Mouse (Mus musculus) gastrocnemius, postnatal 4 days (tissue): ENCODE measurements at regions not wholly inside any gene's neighbourhood (a gene's known extent, or its start where the extent isn't known, plus 50 kb on each side); places are given as distances from the start of the nearest gene placed in this dataset.

Experiments
- DNase-seq, 2 experiments: peaks; one replicate each; pipeline ENCODE4 v3.0.0; 2021 to 2022; ENCODE audit warnings: low spot score in 2 of 2, mixed read lengths in 2 of 2

DNA sequence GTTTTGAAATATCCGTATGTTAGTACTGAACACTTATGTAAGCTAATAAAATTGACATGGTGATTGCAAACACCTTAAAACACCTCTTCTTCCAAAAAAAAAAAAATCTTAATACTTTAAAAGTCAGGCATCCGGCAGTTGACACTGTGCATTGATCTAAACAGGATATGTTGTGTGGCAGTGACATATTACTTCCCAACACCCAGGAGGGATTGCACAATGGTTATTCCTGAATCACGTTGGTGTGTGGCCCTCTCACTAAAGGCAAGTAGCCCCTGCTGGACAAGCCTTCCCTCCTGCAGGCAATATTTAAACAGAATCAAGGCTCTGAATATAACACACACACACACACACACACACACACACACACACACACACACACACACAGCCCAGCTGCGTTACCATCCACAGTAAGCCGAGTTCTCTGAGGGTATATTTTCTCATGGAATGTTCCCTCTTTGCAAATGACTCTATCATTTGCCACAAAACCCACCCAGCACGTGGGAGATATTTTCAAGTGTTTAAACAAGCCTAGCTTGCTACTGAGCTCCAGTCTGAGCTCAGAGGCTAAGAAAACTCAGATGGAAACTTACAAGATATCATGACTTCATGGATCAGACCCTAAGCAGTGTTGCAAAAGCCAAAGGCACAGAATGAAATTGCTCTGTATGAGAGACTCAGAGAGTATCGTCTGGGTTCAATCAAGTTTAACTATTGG, 128.8 kb upstream of the Lyplal1 start:
- no peak for DNase-seq

GRCm38 (mm10) chr1:186241112-186241511, 124.0 kb upstream of the Lyplal1 start:
- DNase-seq: no peak

GRCm38 (mm10) chr1:186237556-186237955, 120.4 kb upstream of the Lyplal1 start:
- DNase-seq: no peak

DNA sequence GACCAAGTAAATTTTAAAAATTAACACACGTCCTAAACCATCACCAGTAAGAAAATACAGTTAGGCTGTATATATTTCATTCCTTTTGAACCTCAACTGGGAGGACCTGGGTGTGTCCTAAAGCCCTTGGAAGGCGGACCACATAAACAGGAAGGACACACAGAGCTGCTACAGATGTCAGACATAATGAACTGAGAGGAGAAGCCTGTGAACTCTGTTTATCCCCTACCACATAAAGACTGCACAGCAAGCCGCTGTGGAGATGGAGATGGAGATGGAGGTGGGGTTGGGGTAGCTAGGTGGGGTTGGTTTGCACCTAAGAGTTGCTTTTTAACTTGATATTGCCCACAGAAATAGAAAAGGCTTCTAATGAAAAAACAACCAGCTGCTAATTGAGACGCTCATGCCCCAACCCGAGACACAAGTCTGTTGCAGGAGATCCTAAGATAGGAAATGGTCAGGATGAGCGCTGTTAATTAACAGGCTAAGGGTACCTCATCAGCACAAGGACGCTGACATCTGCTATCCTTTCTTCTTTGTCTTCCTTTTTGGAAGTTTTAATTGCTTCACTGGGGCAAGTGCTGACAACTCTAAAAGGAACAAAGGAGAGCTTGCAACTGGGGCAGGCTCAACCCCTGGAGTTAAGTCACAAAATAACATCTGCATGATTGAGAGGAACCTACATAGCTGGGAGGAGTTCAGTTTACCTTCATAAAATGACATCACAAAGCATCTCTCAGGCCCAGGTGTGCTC, 119.3 kb upstream of the Lyplal1 start:
- DNase-seq: no peak

- DNase-seq: no peak
Observed at GRCm38 (mm10) chr1:186234536-186234935, 117.4 kb upstream of the Lyplal1 start.

DNA sequence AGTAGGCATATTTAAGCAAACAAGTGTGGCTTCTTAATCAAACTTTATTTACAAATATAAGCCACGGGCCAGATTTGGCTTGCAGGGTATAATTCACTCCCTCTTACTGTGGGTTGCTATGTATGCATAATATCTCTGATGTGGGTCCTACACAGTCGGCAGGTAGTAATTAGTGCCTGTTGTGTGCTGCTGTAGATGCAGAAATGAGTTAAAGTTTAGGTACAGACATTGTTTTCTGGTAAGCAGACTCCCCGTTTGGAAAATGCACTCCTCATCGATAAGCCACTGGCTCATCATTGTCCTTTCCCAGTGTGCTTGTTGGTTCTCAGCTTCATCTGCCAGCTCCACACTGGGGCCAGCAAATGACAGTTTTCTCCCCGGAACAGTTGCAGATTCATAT, 113.4 kb upstream of the Lyplal1 start:
- DNase-seq: no peak

- no peak for DNase-seq
Observed at GRCm38 (mm10) chr1:186229856-186230255, 112.7 kb upstream of the Lyplal1 start.

DNA sequence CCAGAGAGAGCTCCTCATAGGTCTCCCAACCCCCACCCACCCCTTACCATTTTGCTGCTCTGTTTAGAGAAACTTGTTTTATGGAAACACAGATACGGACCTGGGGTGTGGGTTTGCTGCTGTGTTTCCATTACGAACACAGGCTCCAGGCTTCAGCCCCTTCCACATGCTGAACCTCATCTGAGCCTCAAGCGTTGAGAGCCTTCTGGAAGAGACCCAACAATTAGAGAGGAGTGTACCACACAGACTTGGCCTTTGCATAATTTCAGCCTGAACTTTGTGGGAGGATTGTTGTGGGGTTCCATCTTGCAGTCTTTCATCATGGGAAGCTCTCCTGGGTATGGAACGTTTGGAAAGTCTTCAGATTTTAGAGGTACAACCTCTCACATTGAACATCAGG, 111.3 kb upstream of the Lyplal1 start:
- no peak for DNase-seq

- DNase-seq: no peak
Observed at GRCm38 (mm10) chr1:186224231-186224630, 107.1 kb upstream of the Lyplal1 start.

GRCm38 (mm10) chr1:186223417-186223816, 106.3 kb upstream of the Lyplal1 start:
- DNase-seq: no peak

DNA sequence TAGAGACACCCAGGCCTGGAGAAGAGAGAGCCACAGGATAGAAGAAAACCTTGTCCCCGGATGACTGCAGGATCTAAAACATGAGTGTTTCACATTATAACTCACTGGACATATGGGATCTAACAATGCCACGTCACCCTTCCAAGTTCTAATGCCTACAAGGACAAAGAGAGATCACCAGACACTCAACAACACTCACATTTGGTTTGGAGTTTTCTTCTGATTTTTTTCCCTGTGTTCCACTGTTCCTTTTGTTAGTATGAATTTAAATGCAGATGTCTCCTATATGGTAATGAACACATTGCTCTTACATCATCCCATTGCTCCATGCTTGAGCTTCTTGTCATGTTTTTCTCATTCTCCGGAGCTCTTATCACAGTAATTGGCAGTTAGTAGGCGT, 101.9 kb upstream of the Lyplal1 start:
- no peak for DNase-seq

DNA sequence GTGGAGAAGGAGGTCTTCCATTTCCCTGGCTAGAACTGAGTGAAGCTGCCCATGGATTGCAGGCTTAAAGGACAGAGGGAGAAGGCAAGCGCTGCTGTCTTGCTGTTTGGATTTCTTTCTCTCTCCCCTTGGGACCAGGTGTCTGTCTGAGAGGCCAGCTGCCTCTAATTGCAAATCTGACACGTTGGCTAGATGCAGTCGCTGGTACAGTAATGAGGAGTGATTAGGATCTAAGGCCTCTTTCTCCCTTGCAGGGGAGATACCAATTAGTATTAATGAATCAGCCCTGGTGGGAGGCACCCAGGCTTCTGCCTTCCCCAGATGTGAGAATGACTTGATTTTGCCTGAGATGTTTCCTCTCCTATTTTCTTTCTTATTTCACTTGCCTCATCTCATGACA, 100.1 kb upstream of the Lyplal1 start:
- no peak for DNase-seq

DNA sequence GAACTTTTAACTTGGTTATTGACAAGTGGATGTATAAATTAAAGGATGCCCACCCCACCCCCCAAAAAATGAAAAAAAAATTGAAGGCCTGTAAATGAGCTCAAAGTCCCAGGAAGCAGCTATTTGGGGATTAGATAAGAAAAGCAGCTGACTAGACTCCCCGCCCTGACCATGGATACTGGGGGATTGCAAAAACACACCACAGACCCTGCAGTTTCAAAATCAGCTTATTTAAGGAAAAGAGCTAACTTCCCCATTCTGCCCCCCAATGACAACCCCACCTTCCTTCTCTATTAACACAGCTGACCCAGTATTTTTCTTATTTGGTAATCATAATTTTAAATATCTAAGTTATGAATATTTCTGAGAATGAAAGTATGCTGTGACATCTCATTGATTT, 87.0 kb upstream of the Lyplal1 start:
- no peak for DNase-seq

DNA sequence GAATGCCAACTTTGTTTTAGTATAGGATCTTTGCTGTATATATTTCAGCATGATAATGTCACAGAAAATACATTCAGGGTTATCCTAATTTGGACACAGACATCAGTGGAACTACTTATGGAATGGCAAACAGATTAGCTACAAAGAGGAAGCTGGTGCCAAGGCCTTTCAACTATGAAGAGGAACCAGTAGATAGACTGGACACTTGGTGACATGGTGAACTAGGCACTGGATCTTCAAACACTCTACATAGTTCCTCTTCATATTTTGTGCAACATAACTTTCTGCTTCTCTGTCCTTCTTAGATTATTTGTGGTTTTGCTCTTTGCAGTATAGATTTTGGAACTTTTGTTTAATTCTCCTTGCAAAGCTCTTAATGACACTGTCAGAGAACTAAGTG, 85.4 kb upstream of the Lyplal1 start:
- no peak for DNase-seq

- no peak for DNase-seq
Observed at GRCm38 (mm10) chr1:186198391-186198790, 81.3 kb upstream of the Lyplal1 start.

- DNase-seq: peak in 1 of 2 experiments; percentile 18
Observed at GRCm38 (mm10) chr1:186197057-186197456, 79.9 kb upstream of the Lyplal1 start.

- peak; percentile 56 to 78 for DNase-seq
Observed at GRCm38 (mm10) chr1:186189390-186189789, 72.3 kb upstream of the Lyplal1 start.

GRCm38 (mm10) chr1:186187372-186187771, 70.3 kb upstream of the Lyplal1 start:
- DNase-seq: no peak

- DNase-seq: no peak
Observed at GRCm38 (mm10) chr1:186183204-186183651, 66.1 kb upstream of the Lyplal1 start.

DNA sequence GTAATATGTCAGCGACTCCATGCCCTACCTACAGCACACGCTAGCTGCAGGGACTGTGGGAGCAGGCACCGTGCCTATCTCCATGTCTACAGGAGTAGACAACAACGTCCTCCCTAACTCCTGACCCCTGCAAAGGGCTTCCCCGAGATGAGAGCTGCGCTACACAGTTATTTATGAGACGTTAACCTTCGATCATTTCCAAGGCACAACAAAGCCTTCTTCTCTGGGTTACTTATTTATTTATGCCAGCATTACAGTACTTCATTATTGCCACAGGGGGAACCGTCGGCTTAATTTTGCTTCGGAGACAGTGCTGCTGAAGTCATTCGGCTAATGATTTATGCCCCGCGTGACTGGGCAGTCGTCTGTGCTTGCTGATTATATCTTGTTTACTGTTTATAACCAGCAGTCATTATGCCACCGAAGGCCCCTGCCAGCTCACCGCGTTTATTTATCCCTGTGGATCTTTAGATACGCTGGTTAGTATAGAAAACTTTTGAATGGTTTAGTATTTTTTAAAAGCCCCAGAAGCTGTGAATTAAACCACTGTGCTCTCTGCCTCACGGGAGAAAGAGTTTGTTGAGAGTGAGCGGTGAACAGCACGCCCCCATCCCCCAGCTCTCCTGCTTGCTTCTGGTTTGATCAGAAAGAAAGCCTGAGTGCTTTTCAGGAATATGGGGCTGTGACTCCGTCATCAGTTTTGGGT, 65.5 kb upstream of the Lyplal1 start:
- peak; percentile 27 to 60 for DNase-seq

GRCm38 (mm10) chr1:186177019-186177418, 59.9 kb upstream of the Lyplal1 start:
- DNase-seq: no peak

- DNase-seq: no peak
Observed at GRCm38 (mm10) chr1:186173472-186174014, 56.4 kb upstream of the Lyplal1 start.
